Mouse (Mus musculus) right cerebral cortex, postnatal 36 days (tissue): ENCODE measurements around the gene Osbpl3.

ENCODE experiments used
- DNase-seq, 2 experiments: peaks; one replicate each; pipeline ENCODE4 v3.0.0; 2022; ENCODE audit warnings: low spot score in 2 of 2, mixed read lengths in 1 of 2

Gene Osbpl3

GRCm38 (mm10) chr6:50403524-50403923 is 52.5 kb downstream of the Osbpl3 start:
- no peak for DNase-seq

- peak; percentile 46 to 53 for DNase-seq
These were observed 53.1 kb downstream of the Osbpl3 start for GRCm38 (mm10) chr6:50402872-50403271.

GRCm38 (mm10) chr6:50400234-50400633 is 55.8 kb downstream of the Osbpl3 start:
- DNase-seq: no peak

- peak in 1 of 2 experiments; percentile 61 for DNase-seq
These were observed 56.4 kb downstream of the Osbpl3 start for GRCm38 (mm10) chr6:50399427-50400195.

- DNase-seq: no peak
These were observed 57.7 kb downstream of the Osbpl3 start for GRCm38 (mm10) chr6:50398324-50398723.

GRCm38 (mm10) chr6:50397116-50397515 is 58.9 kb downstream of the Osbpl3 start:
- DNase-seq: no peak

- no peak for DNase-seq
These were observed 60.2 kb downstream of the Osbpl3 start for GRCm38 (mm10) chr6:50395641-50396312.

GRCm38 (mm10) chr6:50394432-50394831 is 61.6 kb downstream of the Osbpl3 start:
- DNase-seq: no peak

- DNase-seq: no peak
These were observed 62.0 kb downstream of the Osbpl3 start for GRCm38 (mm10) chr6:50393960-50394359.

GRCm38 (mm10) chr6:50391951-50392350 is 64.0 kb downstream of the Osbpl3 start:
- DNase-seq: no peak

- no peak for DNase-seq
These were observed 65.7 kb downstream of the Osbpl3 start for GRCm38 (mm10) chr6:50390313-50390712.

- DNase-seq: no peak
These were observed 68.4 kb downstream of the Osbpl3 start for GRCm38 (mm10) chr6:50387629-50388028.

- no peak for DNase-seq
These were observed 69.5 kb downstream of the Osbpl3 start for GRCm38 (mm10) chr6:50386497-50386896.

GRCm38 (mm10) chr6:50385451-50386013 is 70.5 kb downstream of the Osbpl3 start:
- DNase-seq: no peak

- no peak for DNase-seq
These were observed 73.3 kb downstream of the Osbpl3 start for GRCm38 (mm10) chr6:50382711-50383110.

GRCm38 (mm10) chr6:50382196-50382595 is 73.8 kb downstream of the Osbpl3 start:
- DNase-seq: no peak

GRCm38 (mm10) chr6:50381504-50382091 is 74.4 kb downstream of the Osbpl3 start:
- no peak for DNase-seq

- no peak for DNase-seq
These were observed 76.3 kb downstream of the Osbpl3 start for GRCm38 (mm10) chr6:50379740-50380139.

- DNase-seq: peak in 1 of 2 experiments; percentile 60
These were observed 76.9 kb downstream of the Osbpl3 start for GRCm38 (mm10) chr6:50379136-50379535.

GRCm38 (mm10) chr6:50377742-50378720 is 78.0 kb downstream of the Osbpl3 start:
- peak; percentile 39 to 79 for DNase-seq

GRCm38 (mm10) chr6:50376684-50377083 is 79.3 kb downstream of the Osbpl3 start:
- no peak for DNase-seq
